Mouse (Mus musculus) layer of hippocampus, postnatal 25 days (tissue): ENCODE data around the gene Clybl. TPM values are rescaled to one million over a fixed set of nuclear protein-coding genes. Genes with fewer than 3 reads are reported as not detected.

Source experiments
- DNase-seq, 2 experiments: peaks; one replicate each; pipeline ENCODE4 v3.0.0; 2022; ENCODE audit warnings: mixed read lengths in 2 of 2, low spot score in 1 of 2; ENCODE audit errors: extremely low spot score in 1 of 2
- total RNA-seq, 2 experiments: library from RNA; stranded (reverse); gene quantifications; 2 replicates each; pipeline ENCODE4 v1.2.3; 2021

The Clybl gene
- total RNA-seq, 2 experiments from 2014 or later: 24.5 to 28.2 TPM

DNA sequence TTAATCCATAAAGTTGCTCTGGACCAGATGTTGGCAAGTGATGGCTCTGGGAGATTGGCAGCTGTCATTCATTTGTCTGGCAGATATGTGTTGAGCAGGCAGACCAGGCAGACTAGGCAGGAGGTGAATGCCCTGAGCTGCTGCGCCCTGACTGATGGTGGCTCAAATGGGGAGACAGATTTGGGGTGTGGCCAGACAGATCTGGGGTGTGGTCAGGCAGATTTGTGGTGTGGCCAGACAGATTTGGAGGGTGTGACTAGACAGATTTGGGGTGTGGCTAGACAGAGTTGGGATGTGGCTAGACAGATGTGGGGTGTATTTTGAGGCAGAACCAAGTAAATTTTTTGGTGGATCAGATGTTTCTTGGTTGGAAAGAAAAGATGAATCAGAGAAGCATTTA, 62.4 kb downstream of the Clybl start:
- no peak for DNase-seq

DNA sequence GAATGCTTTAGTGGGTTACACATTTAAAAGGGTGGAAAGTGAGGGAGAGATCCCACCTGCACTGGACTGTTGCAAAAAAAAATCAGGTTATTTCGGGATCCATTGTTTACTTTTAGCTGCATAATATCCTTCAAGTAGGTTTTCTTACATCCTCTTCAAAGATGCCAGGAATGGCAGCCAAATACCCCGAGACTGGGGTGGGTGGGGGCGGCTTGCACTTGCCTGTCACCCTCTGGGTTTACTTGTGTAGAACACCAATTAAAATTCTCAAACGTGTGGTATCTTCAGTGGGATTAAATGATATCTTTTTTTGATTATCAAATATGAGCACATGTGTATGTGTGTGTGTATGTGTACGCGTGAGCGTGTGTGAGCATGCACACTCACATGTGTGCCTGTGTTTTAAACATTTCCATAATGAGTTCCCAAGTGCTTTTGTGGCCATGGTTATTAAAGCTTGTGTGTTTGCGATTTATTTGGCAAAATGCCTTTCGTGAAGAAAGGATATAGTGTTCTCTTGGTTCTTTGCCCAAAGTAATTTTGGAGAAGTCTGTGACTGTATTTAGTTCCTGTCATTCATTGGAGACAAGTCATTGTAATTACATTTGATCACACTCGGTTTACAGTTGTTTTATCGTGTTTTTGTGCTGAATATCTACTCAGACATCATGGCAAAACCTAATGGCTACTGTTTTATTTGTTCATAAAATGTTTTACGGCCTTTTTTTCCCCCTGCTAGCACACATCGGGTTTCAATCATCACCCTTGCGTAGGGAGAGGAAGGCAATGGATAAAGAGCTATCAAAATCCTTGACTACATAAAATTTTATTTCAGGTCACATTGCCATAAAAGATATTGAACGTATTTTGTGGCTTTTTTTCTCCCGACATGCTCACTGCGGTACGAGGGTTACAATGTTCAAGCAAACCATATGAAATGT, 65.7 kb downstream of the Clybl start:
- DNase-seq: no peak

DNA sequence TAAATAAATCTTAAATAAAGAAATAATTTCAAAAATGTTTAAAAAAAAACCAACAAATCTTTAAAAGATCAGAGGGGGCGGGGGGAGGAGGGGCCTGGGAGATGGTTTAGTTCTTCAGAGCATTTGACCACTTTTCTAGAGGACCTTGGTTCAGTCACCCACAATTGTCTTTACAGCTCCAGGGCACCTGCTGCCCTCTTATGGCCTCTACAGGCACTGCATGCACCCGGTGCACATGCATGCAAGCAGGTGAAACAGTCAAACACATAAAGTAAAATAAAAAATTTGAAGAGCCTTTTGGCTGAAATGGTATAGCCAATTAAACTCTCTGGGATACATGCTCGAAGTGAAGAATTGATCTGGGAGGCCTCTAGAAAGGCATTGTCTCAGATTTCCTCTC, 67.6 kb downstream of the Clybl start:
- DNase-seq: no peak

DNA sequence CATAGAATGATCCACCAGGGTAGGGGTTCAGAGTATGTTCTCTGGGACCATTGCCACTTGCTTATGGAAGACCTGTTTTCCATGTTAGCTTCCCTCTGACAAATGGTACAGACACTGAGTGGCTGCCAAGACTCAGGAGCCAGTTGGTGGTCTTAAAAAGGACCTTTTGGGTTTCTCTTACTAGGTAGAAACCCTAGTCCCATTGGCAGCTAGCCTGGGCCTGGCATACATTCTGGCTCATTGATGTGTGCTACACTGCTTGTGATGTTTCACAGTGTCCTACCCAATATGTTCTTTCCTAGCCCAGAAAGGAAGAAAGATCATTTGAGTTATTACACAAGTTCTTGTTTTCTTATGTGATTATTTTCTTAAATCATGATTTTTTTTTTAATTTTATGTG, 69.8 kb downstream of the Clybl start:
- DNase-seq: no peak

DNA sequence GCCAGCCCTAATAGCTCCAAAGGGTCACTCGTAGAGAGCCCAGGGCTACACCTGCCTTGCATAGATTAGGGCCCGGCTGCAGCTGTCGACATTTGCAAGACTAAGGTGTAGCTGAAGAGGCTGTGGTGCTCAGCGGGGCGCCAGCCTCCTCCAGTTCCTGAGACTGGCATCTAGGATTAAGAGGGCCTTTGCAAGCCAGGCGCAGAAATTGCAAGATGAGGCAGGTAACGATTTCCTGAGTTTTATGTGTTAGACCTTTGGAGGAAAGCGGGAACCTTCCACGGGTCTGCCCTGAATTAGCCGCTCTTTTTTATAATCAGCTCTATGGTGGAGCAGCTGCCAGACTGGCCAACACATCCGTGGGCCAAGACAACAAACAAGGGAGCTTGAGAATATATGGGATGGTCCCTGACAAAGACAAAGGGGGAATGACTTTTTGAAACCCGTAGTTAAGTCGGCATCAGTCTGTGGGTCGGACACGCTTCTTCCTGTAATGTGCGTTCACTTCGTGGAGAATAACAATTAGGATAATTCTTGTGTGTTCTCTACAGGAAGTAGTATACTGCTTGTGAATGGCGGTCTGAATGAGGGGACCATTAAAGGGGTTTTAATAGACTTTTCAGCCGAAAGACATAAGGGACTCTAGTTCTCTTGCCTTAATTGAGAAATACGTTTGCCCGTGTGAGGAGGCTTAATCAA, 74.2 kb downstream of the Clybl start:
- DNase-seq: no peak

DNA sequence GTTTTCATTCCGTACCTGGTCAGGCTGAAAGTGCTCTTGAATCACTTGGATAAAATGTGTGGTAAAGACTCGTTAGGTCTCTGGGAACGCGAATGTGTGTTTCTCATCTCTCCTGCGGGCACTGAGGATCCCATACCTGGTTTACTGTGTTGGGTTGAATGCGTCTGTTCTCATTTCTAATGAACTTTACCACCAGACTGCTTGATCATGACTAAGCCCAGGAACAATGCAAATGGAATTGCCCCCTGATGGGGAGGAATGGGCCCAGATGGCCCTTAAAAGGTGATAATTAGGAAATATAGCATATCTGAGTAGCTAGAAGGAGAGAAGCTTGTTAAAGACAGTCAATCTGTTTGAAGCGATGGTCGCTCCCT, 74.7 kb downstream of the Clybl start:
- DNase-seq: no peak

DNA sequence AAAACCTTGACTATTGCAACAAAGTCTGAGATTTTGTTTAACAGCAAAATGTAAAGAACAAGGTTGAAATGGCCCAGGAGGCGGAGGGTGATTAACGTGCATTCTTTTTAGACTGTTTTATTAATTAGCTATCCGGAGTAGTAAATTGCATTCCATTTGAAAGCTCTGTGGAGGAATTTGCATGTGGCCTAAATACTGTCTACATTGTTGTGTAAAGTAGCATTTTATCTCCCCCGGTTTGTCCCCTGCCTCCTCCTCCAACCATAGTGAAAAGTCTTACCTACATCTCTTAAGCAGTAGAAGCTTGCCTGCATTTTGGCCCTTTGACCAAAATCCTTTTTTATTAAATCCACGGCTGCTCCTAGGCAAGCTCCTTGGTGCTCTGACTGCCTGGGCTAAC, 76.8 kb downstream of the Clybl start:
- no peak for DNase-seq

DNA sequence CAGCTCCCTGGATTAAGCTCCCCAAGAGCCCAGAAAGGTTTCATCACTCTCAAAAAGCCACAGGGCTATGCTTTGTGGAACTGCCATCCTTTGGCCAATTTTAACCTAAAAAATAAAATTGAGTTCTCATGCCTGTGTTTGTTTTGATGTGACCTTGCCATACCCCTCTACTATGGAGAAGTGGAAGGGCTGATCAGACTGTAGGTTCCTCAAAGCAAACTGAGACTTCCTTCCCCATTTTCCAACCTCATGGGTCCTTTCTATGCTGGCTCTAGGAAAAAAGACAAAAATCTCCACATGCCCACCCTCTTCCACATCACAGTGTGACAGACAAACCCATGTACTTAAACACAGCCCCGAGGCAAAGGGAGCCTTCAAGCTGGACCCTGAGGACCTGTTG, 79.7 kb downstream of the Clybl start:
- no peak for DNase-seq

DNA sequence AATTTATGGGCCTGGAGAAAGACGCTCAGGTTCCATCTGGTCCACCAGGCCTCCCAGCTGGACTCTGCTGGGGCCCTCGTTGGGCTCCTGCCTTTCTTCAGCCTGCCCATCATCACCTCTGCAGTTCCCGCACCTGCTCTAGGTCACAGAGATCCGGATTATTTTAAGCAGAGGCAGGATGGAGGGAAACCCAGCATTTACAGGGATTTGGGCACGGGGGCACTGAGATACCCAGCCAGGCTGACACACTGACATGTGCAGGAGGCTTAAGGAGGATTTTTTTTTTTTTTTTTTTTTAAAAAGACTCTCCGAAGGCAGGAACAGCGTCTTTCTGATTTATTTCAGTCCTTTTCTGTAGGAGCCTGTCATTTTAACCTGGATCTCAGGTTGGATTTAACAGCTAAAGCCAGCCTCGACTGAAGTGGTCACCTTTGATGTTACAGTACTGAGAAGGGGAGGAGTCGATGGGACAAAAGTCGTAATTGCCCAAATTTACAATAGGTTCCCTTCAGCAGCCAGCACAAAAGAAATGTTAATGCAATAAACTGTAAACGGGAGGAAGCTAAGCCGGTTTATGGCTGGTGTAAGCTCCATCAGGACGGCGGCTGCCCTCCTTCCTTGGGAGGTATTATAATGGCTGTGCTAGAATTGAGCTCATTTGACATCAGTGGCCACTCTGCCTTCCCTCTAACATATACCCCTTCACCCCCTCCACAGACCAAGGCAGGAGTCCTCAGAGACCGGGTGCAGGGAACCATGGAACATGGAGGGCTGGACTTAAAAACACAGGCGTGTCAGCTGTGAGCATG, 81.6 kb downstream of the Clybl start:
- DNase-seq: no peak

DNA sequence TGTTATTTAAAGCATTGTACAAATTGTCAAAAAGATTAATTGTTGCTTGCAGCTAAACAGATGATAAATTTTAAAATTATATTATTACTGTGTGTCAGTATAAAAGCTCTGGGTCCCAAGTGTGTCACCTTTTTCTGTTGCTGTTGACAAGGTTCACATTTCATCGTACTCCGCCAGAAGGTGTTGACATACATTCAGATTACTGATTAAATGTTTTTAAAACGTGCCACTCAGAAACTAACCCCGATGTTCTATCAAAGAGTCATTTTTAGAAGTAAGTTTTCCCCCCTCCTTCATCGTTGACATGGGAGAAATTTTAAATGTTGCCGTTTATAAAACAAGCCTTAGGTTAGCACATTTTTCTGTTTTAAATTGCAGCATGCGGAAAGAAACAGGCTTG, 83.7 kb downstream of the Clybl start:
- no peak for DNase-seq

DNA sequence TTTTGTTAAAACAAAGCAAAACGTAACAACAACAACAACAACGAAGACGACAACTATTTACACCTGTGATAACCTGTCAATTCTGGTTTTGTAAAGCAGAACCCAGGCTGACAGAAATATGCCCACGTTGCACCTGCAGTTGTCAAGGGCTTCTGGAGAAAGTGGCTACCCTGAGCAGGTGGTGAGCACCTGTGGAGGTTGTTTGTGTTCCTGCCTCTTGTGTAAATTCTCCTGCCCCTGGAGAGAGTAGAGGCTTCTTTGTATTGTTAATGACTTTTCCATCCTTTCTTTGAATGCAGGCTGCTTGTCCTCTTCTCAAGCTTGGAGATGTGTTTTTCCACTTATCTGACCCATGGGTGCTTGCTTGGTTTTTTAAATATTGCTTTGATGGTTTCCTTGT, 86.1 kb downstream of the Clybl start:
- no peak for DNase-seq

DNA sequence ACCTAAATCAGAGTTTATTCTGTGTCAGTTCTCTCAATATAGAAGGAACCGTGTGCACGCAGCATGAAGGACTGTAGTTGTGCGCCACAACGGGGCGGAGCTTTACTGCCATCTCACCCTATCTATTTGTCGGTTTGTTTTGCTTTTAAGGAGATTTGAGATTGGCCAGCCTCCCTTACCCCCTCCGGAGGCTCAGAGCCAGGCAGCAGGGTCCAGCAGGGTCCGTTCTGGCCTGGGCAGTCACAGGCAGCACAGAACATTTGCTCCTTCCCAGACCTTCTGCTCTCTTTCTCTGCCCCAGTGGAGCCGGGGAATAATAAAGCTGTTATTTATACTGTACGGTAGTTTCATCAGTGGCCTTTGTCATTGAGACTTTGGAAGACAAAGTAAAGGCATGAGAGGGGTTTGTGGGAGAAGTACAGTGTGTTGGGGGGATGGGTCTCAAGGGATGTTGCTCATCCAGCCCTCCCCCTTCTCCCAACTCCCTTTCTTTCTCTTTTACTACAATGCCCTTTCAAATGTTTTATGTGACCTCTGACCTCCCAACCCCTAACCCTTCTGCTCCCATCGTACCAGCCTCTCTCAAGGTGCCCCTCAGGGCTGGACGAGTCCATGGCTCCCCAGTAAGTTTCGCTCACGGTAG, 89.7 kb downstream of the Clybl start:
- DNase-seq: no peak

DNA sequence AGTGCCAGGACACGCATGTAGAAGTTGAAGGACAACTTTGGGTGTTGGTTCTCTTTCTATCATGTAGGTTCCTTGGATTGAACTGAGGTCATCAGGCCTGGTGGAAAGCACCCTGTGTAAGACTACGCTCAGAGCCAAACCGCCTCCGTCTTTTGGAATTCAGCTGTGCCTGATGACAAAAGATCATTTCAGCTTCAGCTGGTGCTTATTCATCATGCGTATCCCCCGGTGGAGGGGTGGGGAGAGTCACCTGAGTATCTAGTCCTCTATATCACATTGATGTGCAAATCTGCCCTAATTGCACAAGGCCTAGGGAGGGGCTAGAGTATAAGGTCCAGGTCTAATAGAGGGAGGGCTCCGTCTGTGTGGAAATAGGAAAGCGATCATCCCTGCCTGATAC, 95.6 kb downstream of the Clybl start:
- no peak for DNase-seq

DNA sequence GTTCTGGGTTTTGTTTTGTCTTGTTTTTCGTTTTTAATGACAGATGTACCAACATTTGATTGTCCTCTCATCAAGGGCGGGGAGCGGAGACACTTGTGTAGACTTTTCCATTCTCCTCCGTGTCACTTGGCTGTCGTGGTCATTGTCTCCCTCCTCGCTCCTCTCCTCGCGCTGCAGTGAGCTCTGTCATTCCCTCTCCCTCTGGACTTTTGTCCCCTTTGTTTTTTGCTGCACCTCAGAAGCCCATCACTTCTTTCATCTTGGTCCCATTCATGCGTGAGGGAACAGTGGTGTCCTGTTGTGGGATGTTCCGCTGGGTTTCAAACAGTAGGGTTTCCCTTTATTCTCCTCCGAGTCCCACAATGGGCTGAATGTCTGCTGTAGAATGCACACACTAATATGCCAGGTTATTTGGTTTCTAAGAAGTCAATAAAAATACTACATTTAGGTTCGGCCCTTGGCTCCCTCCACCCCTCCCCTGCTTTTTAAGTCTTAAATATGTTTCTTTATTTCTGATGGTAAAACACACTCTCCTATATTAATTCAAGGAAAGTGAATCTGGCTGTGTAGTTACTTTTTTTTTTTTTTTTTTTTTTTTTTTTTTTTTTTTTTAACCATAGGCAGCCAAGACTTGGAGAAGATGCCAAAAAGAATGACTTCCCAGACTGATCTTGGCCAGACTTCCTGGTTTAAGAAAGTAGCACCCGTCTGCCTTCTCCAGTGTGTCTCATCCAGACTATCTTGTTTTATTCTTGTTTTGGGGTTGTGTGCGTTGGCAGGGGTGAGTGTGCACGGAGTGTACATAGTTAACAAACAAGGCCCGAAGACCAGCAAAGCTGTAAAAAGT, 98.2 kb downstream of the Clybl start:
- no peak for DNase-seq

DNA sequence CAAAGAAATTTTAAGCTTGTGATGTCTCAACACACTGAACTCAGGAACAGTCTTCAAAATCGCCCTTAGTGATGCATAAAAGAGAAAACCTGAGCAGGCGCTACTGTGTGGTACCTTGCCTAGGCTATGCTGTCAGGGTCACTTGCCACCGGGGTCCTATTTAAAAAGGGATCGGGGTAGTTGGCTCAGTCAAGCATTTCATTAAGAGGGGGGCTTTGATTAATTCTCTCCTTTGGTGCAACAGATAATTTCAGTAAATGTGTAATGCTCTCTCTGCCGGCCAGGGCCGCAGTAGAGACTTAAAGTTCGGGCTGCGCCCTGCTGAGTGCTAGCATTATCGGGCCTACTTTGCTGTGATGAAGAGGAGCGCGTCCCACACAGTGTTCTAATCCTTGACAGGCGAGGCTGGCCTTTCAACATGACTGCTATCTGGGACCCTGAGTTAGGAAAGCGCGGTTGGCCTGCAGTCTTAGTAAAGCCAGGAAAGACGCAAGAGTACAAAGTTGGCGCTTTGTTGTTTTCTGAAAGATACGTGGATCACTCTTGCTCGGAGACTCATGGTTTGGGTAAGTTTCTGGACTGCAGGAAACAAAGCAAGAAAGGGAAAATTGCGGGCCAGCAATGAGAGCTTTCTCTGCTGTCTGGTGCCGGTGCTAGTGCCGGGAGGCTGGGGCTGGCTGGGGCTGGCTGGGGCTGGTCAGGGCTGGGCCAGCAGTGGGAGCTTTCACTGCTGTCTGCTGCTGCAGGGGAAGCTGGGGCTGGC, 99.0 kb downstream of the Clybl start:
- no peak for DNase-seq

DNA sequence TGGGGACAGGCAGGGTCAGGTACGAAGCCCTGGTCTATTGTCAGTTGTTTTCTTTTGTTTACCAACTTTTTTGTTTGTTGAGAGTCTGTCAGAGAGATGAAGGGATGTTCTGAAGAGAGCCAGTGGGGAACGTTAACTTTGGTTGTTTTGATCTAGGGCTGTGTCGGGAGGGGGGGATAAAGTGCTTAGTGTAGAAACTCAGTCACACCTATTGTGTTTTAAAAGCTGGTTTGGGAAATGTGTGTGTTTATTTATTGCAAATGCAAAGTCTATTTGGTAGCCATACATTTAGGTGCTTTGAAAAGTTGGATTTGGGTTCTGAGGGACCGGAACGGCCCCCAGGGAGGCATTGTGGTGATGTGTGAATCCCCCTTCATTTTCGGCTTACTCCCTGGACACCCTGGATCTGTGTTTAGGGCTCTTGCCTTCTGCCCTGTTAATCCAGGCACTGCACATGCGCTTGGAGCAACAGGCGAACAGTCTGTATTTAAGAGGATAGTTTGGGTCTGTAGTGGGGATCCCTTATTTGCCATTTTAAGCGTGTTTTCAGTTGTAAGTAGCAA, 99.6 kb downstream of the Clybl start:
- DNase-seq: no peak

DNA sequence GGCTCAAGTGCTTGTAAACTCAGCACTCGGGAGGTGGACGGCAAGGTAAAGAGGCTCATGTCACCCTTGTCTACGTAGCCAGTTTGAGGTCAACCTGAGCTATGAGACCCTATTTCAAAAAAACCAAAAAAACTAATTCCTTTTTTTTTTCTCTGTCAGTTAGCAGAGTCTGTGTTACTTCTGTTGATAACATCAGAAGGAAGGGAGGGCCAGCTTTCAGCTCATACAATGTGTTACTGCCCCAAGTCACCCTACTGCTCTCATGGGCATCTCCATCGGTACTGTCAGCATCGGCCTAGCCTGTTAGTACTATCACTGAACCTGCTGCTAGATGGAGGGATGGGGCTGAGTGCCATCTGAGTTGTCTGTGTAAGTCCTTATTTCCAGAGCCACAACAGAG, 102.5 kb downstream of the Clybl start:
- no peak for DNase-seq

DNA sequence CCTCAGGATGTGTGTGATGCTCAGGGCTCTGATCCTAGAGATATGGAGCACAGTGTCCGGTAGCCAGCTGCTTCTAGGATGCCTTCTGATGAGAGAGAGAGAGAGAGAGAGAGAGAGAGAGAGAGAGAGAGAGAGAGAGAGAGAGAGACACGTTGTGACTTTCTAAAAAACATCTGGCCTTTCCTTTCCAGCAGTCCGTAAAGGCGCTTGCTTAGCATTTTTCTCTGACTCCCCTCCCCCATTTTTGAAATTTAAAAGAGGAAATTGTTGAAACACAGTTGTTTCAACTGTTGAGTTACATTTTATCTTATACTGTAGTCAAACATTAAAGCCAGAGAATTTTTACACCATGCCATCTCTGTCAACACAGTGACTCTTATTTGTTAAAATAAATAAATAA, 114.9 kb downstream of the Clybl start:
- no peak for DNase-seq

DNA sequence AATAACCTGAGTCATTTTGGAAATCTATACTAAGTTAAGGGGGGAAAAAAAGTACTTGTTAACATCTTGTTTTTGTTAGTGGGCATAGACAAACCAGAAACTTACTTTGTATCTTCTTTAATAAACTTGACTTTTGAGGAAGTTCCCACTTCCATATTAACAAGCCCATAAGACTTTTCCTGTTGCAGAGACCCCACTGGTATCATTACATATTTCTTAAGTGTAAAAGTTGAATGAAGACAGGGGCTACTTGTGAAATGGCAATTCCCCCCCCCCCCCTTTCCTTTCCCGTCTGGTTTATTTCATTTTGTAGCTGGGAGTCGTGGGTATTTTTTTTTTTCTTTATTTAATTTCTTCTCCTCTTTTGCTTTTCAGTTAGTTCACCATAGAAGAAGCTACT, 115.4 kb downstream of the Clybl start:
- no peak for DNase-seq
